Mouse (Mus musculus) G1E (cell line): ENCODE measurements around the gene Rai14. TPM values are rescaled to one million over a fixed set of nuclear protein-coding genes. Genes with fewer than 3 reads are reported as not detected.

Experiments used
- ATAC-seq: 2 replicates; pipeline ENCODE4 v1.8.0; 2016; ENCODE audit warnings: mild to moderate bottlenecking; ENCODE audit not compliant: insufficient number of reproducible peaks, poor library complexity, low FRiP score, severe bottlenecking; ENCODE audit errors: extremely low read depth
- DNase-seq: peaks from one replicate; pipeline ENCODE4 v3.0.0; 2012; ENCODE audit warnings: low spot score
- H3K27me3 ChIP-seq: 2 replicates; pipeline ENCODE4 v1.6.1; 2012; ENCODE audit warnings: mild to moderate bottlenecking, low read length, inconsistent platforms; ENCODE audit not compliant: insufficient read depth
- H3K36me3 ChIP-seq: replicated peaks from 2 replicates; pipeline ENCODE3; 2012; ENCODE audit warnings: mild to moderate bottlenecking, inconsistent platforms
- H3K4me1 ChIP-seq: 2 replicates; pipeline ENCODE4 v1.6.1; 2012; ENCODE audit warnings: low read depth, low read length, inconsistent platforms, mixed read lengths; ENCODE audit not compliant: insufficient read depth
- H3K4me3 ChIP-seq: 2 replicates; pipeline ENCODE4 v1.5.1; 2012; ENCODE audit warnings: low read depth, mild to moderate bottlenecking, inconsistent platforms, low read length, moderate library complexity, mixed read lengths
- H3K9me3 ChIP-seq: replicated peaks from 2 replicates; pipeline ENCODE4 v1.6.1; 2012; ENCODE audit warnings: inconsistent platforms
- CTCF ChIP-seq: IDR thresholded peaks from 2 replicates; pipeline ENCODE4 v1.5.1; 2012; ENCODE audit warnings: low read depth, low read length, inconsistent platforms, mixed read lengths
- GATA1 ChIP-seq: IDR thresholded peaks from 2 replicates; pipeline ENCODE4 v1.6.1; 2012; ENCODE audit warnings: borderline replicate concordance, low read length, inconsistent platforms, mixed read lengths
- GATA2 ChIP-seq: IDR thresholded peaks from 2 replicates; pipeline ENCODE4 v1.6.1; 2012; ENCODE audit warnings: low read depth, low read length, inconsistent platforms, borderline replicate concordance
- POLR2AphosphoS5 ChIP-seq: IDR thresholded peaks from 2 replicates; pipeline ENCODE4 v1.6.1; 2012; ENCODE audit warnings: low read depth, low read length, inconsistent platforms; ENCODE audit not compliant: insufficient replicate concordance
- TAL1 ChIP-seq: conservative IDR thresholded peaks from 2 replicates; pipeline ENCODE4 v1.6.1; 2012; ENCODE audit warnings: low read depth, low read length, inconsistent platforms, mixed read lengths
- polyA plus RNA-seq: library from polyadenylated mRNA; stranded (reverse); fragments of >175 nt; gene quantifications from 2 replicates; pipeline ENCODE4 v1.2.3, GENCODE M21; 2012
- total RNA-seq, 2 experiments: library from RNA; stranded (forward) in 1 of 2; stranded (reverse) in 1 of 2; fragments of 200-1000 nt in 1 of 2; fragments of >200 nt in 1 of 2; fragmentation: Nextera tagmentation in 1 of 2; gene quantifications; 2 replicates each; pipeline ENCODE4 v1.2.3; 2014 to 2017

Rai14 gene
- total and polyA plus RNA-seq, 3 experiments = 0.60 TPM; not detected in 2

DNA sequence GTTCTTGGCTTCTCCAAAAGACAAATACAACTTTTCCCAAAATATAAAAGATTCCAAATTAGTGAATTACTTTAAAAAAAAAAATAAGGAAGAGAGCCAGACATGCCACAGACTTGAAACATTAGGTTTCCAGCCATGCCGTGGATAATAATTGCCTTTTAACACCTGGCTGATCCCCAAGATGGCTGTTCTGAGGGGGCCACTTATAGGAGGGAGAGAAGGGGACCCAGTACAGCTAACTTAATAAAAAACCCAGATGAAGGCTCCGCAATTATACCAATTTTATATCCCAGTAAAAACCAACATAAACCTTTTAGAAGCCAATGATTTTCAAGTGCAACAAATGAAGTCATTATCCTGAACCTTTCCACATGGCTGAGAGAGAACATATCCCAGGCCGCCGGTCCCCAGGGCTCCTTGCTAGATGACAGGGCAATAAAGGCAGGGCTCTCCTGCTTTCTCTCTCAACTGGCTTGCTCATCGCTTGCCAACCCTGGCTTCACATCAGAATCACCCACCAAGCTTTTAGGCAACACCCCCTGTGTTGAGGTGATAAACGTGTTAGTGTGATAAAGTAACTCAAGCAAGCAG is 105.8 kb downstream of the Rai14 start:
- H3K4me1 ChIP-seq = no peaks in the 10 kb centered on the region
- no peak for DNase-seq
- no peaks in the 10 kb centered on the region for H3K9me3 ChIP-seq
- ATAC-seq = no peak
- no peak overlapping the region for H3K4me3 ChIP-seq
- no peaks in the 10 kb centered on the region for H3K36me3 ChIP-seq
- TF ChIP-seq CTCF = no peak
- TF ChIP-seq POLR2AphosphoS5 = no peak
- H3K27me3 ChIP-seq = no peaks in the 10 kb centered on the region

DNA sequence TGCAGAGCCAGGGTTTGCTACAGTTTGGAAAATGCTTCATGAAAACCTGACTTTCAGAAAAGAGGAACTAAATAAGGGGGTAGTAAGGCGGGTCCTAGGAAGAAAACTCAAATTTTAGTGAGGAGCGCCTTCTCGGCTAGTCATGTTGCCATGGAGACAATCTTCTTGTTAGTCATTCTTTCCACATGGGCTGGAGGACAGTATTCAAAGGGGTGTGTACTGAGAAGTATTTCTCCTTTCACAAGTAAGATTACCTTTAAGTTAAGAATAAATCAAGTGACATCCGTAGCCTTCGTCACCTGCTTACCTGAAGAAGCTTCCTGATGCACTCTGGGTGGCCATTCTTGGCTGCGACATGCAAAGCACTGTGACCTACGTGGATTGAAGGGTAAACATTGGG is 115.0 kb downstream of the Rai14 start:
- ATAC-seq (no peak), DNase-seq (no peak)
- no peak overlapping the region for H3K4me3 ChIP-seq
- H3K4me1 ChIP-seq = no peaks in the 10 kb centered on the region
- no peaks in the 10 kb centered on the region for H3K36me3 ChIP-seq
- 0 out of 2 replicates have a peak, but pooled peaks cover 5% of the 10 kb centered on the region for H3K27me3 ChIP-seq
- no peaks in the 10 kb centered on the region for H3K9me3 ChIP-seq
- TF ChIP-seq POLR2AphosphoS5 = no peak
- TF ChIP-seq GATA2 = no peak
- no peak for TF ChIP-seq GATA1
- TF ChIP-seq TAL1 = no peak
- TF ChIP-seq CTCF = no peak

GRCm38 (mm10) chr15:10598259-10599225 is 115.9 kb downstream of the Rai14 start:
- TF ChIP-seq TAL1 (no peak), POLR2AphosphoS5 (no peak), GATA2 (no peak)
- Histone ChIP-seq H3K36me3 (no peaks in the 10 kb centered on the region), H3K4me1 (no peaks in the 10 kb centered on the region), H3K4me3 (no peak overlapping the region), H3K9me3 (no peaks in the 10 kb centered on the region), H3K27me3 (0 out of 2 replicates have a peak, but pooled peaks cover 5% of the 10 kb centered on the region)
- ATAC-seq = no peak
- DNase-seq = no peak

DNA sequence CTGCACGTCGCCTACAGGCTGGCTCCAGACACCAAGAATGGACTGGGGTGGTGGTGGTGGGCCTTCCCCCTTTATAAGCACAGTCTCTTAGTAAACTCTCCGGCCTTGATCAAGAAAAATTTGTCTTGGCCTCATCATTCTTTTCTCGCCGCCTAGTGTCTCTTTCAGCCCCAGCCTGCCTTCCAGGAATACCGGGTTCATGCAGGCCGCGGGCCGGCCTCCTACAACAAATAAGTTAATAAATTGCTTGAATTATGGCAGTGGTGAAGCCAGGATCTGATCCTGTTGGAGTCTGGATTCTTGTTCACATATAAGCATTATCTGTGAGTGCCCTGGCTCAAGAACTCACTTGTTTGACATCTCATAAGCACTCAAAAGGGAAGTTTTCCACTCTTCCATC is 117.6 kb downstream of the Rai14 start:
- no peak overlapping the region for H3K4me3 ChIP-seq
- no peak for TF ChIP-seq TAL1
- no peak for TF ChIP-seq GATA2
- no peak for TF ChIP-seq CTCF
- TF ChIP-seq GATA1 = no peak
- H3K27me3 ChIP-seq = 0 out of 2 replicates have a peak, but pooled peaks cover 5% of the 10 kb centered on the region
- no peaks in the 10 kb centered on the region for H3K36me3 ChIP-seq
- no peaks in the 10 kb centered on the region for H3K4me1 ChIP-seq
- H3K9me3 ChIP-seq = no peaks in the 10 kb centered on the region
- ATAC-seq (no peak), DNase-seq (no peak)

DNA sequence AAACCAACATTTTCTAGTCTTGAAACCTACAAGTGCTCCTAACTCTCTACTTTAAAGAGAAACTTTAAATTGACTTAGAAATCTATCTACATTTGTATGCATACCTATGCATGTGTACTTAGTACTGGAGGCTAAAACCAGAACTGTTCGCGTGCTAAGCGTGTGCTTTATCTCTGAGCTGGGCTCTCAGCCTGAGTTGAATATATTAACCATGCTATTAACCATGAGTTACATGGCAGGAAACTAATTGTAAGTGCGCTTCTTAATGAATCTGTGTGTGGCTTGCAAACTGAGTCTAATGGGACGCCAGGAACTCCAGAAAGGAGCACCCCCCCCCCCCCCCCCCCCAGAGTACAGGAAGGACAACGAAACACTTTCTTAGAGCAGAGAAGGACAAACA is 119.0 kb downstream of the Rai14 start:
- H3K36me3 ChIP-seq = no peaks in the 10 kb centered on the region
- H3K27me3 ChIP-seq = 0 out of 2 replicates have a peak, but pooled peaks cover 5% of the 10 kb centered on the region
- no peak overlapping the region for H3K4me3 ChIP-seq
- no peak for TF ChIP-seq CTCF
- TF ChIP-seq POLR2AphosphoS5 = no peak
- TF ChIP-seq TAL1 = no peak
- TF ChIP-seq GATA2 = no peak
- no peak for TF ChIP-seq GATA1
- H3K4me1 ChIP-seq = no peaks in the 10 kb centered on the region
- ATAC-seq (no peak), DNase-seq (no peak)
- H3K9me3 ChIP-seq = no peaks in the 10 kb centered on the region

DNA sequence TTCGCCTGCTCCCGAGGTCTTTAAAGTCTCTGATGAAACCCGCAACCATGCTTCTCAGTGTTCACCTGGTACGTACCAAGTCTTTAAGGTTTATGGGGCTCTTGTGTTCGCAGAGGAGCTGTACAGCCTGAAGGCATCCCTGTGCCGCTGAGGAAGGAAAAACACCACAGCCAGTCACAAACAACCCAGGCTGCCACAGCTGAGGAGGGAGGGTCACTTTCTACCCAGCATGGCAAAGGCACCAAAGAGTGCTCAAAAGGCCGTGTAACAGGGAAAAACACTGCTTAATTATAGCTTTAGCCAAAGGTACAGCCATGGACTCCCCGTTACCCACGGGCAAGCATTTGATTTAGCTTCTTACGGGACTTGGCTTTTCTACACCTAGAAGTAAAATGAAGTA is 119.5 kb downstream of the Rai14 start:
- ATAC-seq = no peak
- H3K27me3 ChIP-seq = 0 out of 2 replicates have a peak, but pooled peaks cover 5% of the 10 kb centered on the region
- no peak for TF ChIP-seq GATA2
- no peak for TF ChIP-seq CTCF
- TF ChIP-seq TAL1 = no peak
- H3K36me3 ChIP-seq = no peaks in the 10 kb centered on the region
- DNase-seq = no peak
- no peak overlapping the region for H3K4me3 ChIP-seq
- no peaks in the 10 kb centered on the region for H3K9me3 ChIP-seq
- no peaks in the 10 kb centered on the region for H3K4me1 ChIP-seq
